Mouse (Mus musculus): ENCODE data around the gene 5730409E04Rik. TPM values are rescaled to one million over a fixed set of nuclear protein-coding genes. Genes with fewer than 3 reads are reported as not detected.

The 5730409E04Rik gene
- polyA plus RNA-seq, 1 experiment from 2014 or later: 0.21 TPM

GRCm38 (mm10) chr4:126602445-126602762 is 7.2 kb upstream of the 5730409E04Rik start:
- no peaks in the 10 kb centered on the region for H3K36me3 ChIP-seq (replicated peaks)
- H3K27me3 ChIP-seq: peaks cover 7% of the 10 kb centered on the region; the same call in 1 of the 2 replicates
- no peak overlapping the region for H3K4me3 ChIP-seq (replicated peaks)
- H3K4me2 ChIP-seq: no peak overlapping the region
- H3K4me1 ChIP-seq (replicated peaks): no peaks in the 10 kb centered on the region
- ATAC-seq (ENCODE audit: insufficient read depth): no peak
- no peak overlapping the region for H3K27ac ChIP-seq (replicated peaks)
- H3K9ac ChIP-seq: no peak overlapping the region
- WGBS (ENCODE audit: insufficient replicate concordance): 34% methylated on average over 6 of the region's 6 CpGs
- H3K9me3 ChIP-seq (replicated peaks): no peaks in the 10 kb centered on the region

- no peaks in the 10 kb centered on the region for H3K9me3 ChIP-seq (replicated peaks)
- no peak overlapping the region for H3K4me3 ChIP-seq (replicated peaks)
- ATAC-seq (ENCODE audit: insufficient read depth): no peak
- H3K9ac ChIP-seq: no peak overlapping the region
- WGBS (ENCODE audit: insufficient replicate concordance): 55% methylated on average over 2 of the region's 2 CpGs
- no peaks in the 10 kb centered on the region for H3K4me1 ChIP-seq (replicated peaks)
- no peak overlapping the region for H3K4me2 ChIP-seq
- no peaks in the 10 kb centered on the region for H3K36me3 ChIP-seq (replicated peaks)
- peaks cover 13% of the 10 kb centered on the region; the same call in 1 of the 2 replicates for H3K27me3 ChIP-seq
- no peak overlapping the region for H3K27ac ChIP-seq (replicated peaks)
Observed at GRCm38 (mm10) chr4:126604141-126604540, 5.5 kb upstream of the 5730409E04Rik start.

GRCm38 (mm10) chr4:126605751-126606150 is 3.9 kb upstream of the 5730409E04Rik start:
- no peak for ATAC-seq (ENCODE audit: insufficient read depth)
- H3K4me1 ChIP-seq (replicated peaks): peaks cover 4% of the 10 kb centered on the region; the same call in 1 of the 2 replicates
- no peak overlapping the region for H3K27ac ChIP-seq (replicated peaks)
- no peaks in the 10 kb centered on the region for H3K9me3 ChIP-seq (replicated peaks)
- H3K36me3 ChIP-seq (replicated peaks): no peaks in the 10 kb centered on the region
- no peak overlapping the region for H3K4me3 ChIP-seq (replicated peaks)
- no peak overlapping the region for H3K4me2 ChIP-seq
- H3K27me3 ChIP-seq: peaks cover 24% of the 10 kb centered on the region
- 67% methylated on average over 4 of the region's 4 CpGs for WGBS (ENCODE audit: insufficient replicate concordance)
- no peak overlapping the region for H3K9ac ChIP-seq

- H3K4me3 ChIP-seq (replicated peaks): no peak overlapping the region
- H3K4me2 ChIP-seq: no peak overlapping the region
- peaks cover 16% of the 10 kb centered on the region for H3K27me3 ChIP-seq
- no peak for ATAC-seq (ENCODE audit: insufficient read depth)
- no peak overlapping the region for H3K9ac ChIP-seq
- peaks cover 4% of the 10 kb centered on the region; the same call in 1 of the 2 replicates for H3K4me1 ChIP-seq (replicated peaks)
- no peak overlapping the region for H3K27ac ChIP-seq (replicated peaks)
- H3K36me3 ChIP-seq (replicated peaks): no peaks in the 10 kb centered on the region
- 73% methylated on average over 17 of the region's 17 CpGs for WGBS (ENCODE audit: insufficient replicate concordance)
- H3K9me3 ChIP-seq (replicated peaks): no peaks in the 10 kb centered on the region
Observed at GRCm38 (mm10) chr4:126611991-126612390, 2.4 kb downstream of the 5730409E04Rik start.

- Histone ChIP-seq H3K4me3 (replicated peaks) (no peak overlapping the region), H3K4me1 (replicated peaks) (no peaks in the 10 kb centered on the region; the same call in 1 of the 2 replicates), H3K9me3 (replicated peaks) (no peaks in the 10 kb centered on the region), H3K36me3 (replicated peaks) (no peaks in the 10 kb centered on the region), H3K4me2 (no peak overlapping the region), H3K27me3 (peaks cover 31% of the 10 kb centered on the region), H3K27ac (replicated peaks) (no peak overlapping the region), H3K9ac (no peak overlapping the region)
- ATAC-seq (ENCODE audit: insufficient read depth): no peak
- 54% methylated on average over 4 of the region's 4 CpGs for WGBS (ENCODE audit: insufficient replicate concordance)
Observed at GRCm38 (mm10) chr4:126616312-126616711, 6.7 kb downstream of the 5730409E04Rik start.

- WGBS (ENCODE audit: insufficient replicate concordance): 11% methylated on average over 33 of the region's 33 CpGs
- Histone ChIP-seq H3K9me3 (replicated peaks) (no peaks in the 10 kb centered on the region), H3K27me3 (peaks cover 44% of the 10 kb centered on the region), H3K27ac (replicated peaks) (no peak overlapping the region), H3K4me2 (peak overlapping the region; percentile 25), H3K4me3 (replicated peaks) (no peak overlapping the region), H3K4me1 (replicated peaks) (no peaks in the 10 kb centered on the region; the same call in 1 of the 2 replicates), H3K36me3 (replicated peaks) (no peaks in the 10 kb centered on the region), H3K9ac (no peak overlapping the region)
- ATAC-seq (ENCODE audit: insufficient read depth): no peak
Observed at GRCm38 (mm10) chr4:126619691-126620330, 10.2 kb downstream of the 5730409E04Rik start.

GRCm38 (mm10) chr4:126620349-126620874 is 10.8 kb downstream of the 5730409E04Rik start:
- Histone ChIP-seq H3K36me3 (replicated peaks) (no peaks in the 10 kb centered on the region), H3K9me3 (replicated peaks) (no peaks in the 10 kb centered on the region), H3K4me3 (replicated peaks) (no peak overlapping the region), H3K27ac (replicated peaks) (no peak overlapping the region), H3K9ac (no peak overlapping the region), H3K27me3 (peaks cover 44% of the 10 kb centered on the region), H3K4me2 (no peak overlapping the region), H3K4me1 (replicated peaks) (no peaks in the 10 kb centered on the region; the same call in 1 of the 2 replicates)
- WGBS (ENCODE audit: insufficient replicate concordance): 23% methylated on average over 13 of the region's 13 CpGs
- no peak for ATAC-seq (ENCODE audit: insufficient read depth)

- ATAC-seq (ENCODE audit: insufficient read depth): no peak
- H3K27me3 ChIP-seq: peaks cover 18% of the 10 kb centered on the region
- no peaks in the 10 kb centered on the region for H3K4me1 ChIP-seq (replicated peaks)
- H3K27ac ChIP-seq (replicated peaks): no peak overlapping the region
- H3K36me3 ChIP-seq (replicated peaks): no peaks in the 10 kb centered on the region
- H3K9me3 ChIP-seq (replicated peaks): no peaks in the 10 kb centered on the region
- WGBS (ENCODE audit: insufficient replicate concordance): 5% methylated on average over 23 of the region's 23 CpGs
- no peak overlapping the region for H3K4me3 ChIP-seq (replicated peaks)
- H3K4me2 ChIP-seq: peak overlapping the region; percentile 35
- H3K9ac ChIP-seq: no peak overlapping the region
Observed at GRCm38 (mm10) chr4:126627021-126627681, 17.5 kb downstream of the 5730409E04Rik start.

GRCm38 (mm10) chr4:126631922-126632321 is 22.3 kb downstream of the 5730409E04Rik start:
- Histone ChIP-seq H3K9me3 (replicated peaks) (no peaks in the 10 kb centered on the region), H3K4me1 (replicated peaks) (no peaks in the 10 kb centered on the region), H3K27ac (replicated peaks) (no peak overlapping the region), H3K4me2 (no peak overlapping the region), H3K9ac (no peak overlapping the region), H3K4me3 (replicated peaks) (no peak overlapping the region), H3K36me3 (replicated peaks) (no peaks in the 10 kb centered on the region), H3K27me3 (peaks cover 31% of the 10 kb centered on the region)
- 43% methylated on average over 2 of the region's 2 CpGs for WGBS (ENCODE audit: insufficient replicate concordance)
- ATAC-seq (ENCODE audit: insufficient read depth): no peak

- peaks cover 26% of the 10 kb centered on the region for H3K27me3 ChIP-seq
- WGBS (ENCODE audit: insufficient replicate concordance): 36% methylated on average over 3 of the region's 3 CpGs
- no peak overlapping the region for H3K27ac ChIP-seq (replicated peaks)
Observed at GRCm38 (mm10) chr4:126632668-126633067, 23.1 kb downstream of the 5730409E04Rik start.

GRCm38 (mm10) chr4:126636330-126636729 is 26.7 kb downstream of the 5730409E04Rik start:
- ATAC-seq (ENCODE audit: insufficient read depth): no peak
- Histone ChIP-seq H3K4me3 (replicated peaks) (no peak overlapping the region), H3K9ac (no peak overlapping the region), H3K9me3 (replicated peaks) (no peaks in the 10 kb centered on the region), H3K4me1 (replicated peaks) (no peaks in the 10 kb centered on the region), H3K27ac (replicated peaks) (no peak overlapping the region), H3K36me3 (replicated peaks) (no peaks in the 10 kb centered on the region), H3K4me2 (no peak overlapping the region), H3K27me3 (peaks cover 28% of the 10 kb centered on the region)
- 36% methylated on average over 11 of the region's 11 CpGs for WGBS (ENCODE audit: insufficient replicate concordance)

More at GRCm38 (mm10) chr4:126632668-126633067, 23.1 kb downstream of the 5730409E04Rik start:
- no peak overlapping the region for H3K4me2 ChIP-seq
- no peaks in the 10 kb centered on the region for H3K36me3 ChIP-seq (replicated peaks)
- no peaks in the 10 kb centered on the region for H3K4me1 ChIP-seq (replicated peaks)
- H3K4me3 ChIP-seq (replicated peaks): no peak overlapping the region
- ATAC-seq (ENCODE audit: insufficient read depth): no peak
- H3K9me3 ChIP-seq (replicated peaks): no peaks in the 10 kb centered on the region
- no peak overlapping the region for H3K9ac ChIP-seq
